Mouse (Mus musculus): ENCODE results near the gene Apol7a. TPM values are rescaled to one million over a fixed set of nuclear protein-coding genes. Genes with fewer than 3 reads are reported as not detected.

The Apol7a gene
- polyA plus RNA-seq (2017; shearing (Covaris generic)), result not detected

GRCm38 (mm10) chr15:77399027-77399426 is at the start of gene Apol7a:
TSS of gene Apol7a (minus strand) at chr15:77399110.

DNA sequence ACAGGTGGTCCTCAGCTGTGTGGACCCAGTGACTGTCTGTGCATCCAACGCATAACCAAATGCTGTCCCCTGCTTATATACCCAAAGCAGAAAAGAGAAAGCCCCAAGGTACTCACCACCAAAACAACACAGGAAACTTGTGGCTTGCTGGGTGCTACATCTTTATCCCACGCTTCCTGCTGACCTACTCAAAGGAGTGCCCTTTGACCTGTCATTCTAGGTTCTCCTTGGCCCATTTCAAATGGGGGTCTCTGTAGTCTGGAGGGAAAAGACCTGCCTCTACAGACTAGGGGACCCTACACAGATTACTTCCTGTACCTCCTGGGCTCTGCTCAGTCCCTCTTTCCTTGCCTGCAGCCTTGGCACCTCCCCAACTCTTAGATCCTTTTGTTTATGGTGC is 48.5 kb upstream of the Apol7a start, which contains the start of gene Apol7b:
Apol7b (minus strand) TSS at position 101 of the 400 bp plus-strand sequence.

DNA sequence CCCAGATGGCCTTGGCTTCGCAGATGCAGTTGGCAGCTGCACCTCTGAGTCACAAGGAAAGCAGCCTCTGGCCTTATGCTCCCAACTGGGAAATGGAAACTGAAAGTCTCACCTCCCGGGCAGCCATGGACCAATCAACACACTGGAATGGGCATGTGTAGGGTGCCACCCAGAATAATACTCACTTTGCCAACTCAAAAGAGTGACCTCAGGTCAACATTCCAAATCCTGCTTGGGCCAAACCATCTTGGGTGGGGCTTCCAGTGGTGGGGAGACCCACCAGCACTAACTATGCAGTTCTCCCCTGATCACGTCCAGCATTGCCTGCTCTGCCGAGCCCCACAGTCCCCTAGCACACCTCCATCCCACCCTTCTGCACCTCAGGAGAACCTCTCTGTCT is 12.1 kb upstream of the Apol7a start, which contains the start of gene Apol9a:
Apol9a (minus strand) TSS at position 101 of the 400 bp plus-strand sequence.

Other genes starting within 250 kb of the Apol7a start
- not detected for gene Rbfox2, start 92.1 kb downstream of the Apol7a start, polyA plus RNA-seq (2017; shearing (Covaris generic))
- 0.61 TPM for gene Apol9a, start 12.0 kb upstream of the Apol7a start, polyA plus RNA-seq (2017; shearing (Covaris generic))
- 0.57 TPM for gene Apol7b, start 48.4 kb upstream of the Apol7a start, polyA plus RNA-seq (2017; shearing (Covaris generic))
- gene Apol10a, start 77.9 kb upstream of the Apol7a start, polyA plus RNA-seq (2017; shearing (Covaris generic)), result not detected
- not detected for gene Apol11a, start 109.2 kb upstream of the Apol7a start, polyA plus RNA-seq (2017; shearing (Covaris generic))
- not detected for gene Apol7c, start 134.2 kb upstream of the Apol7a start, polyA plus RNA-seq (2017; shearing (Covaris generic))
- gene 1700025B11Rik, start 162.8 kb upstream of the Apol7a start, polyA plus RNA-seq (2017; shearing (Covaris generic)), result not detected
- 0.63 TPM for gene Apol10b, start 197.0 kb upstream of the Apol7a start, polyA plus RNA-seq (2017; shearing (Covaris generic))
- not detected for gene Gm36245, start 200.1 kb upstream of the Apol7a start, polyA plus RNA-seq (2017; shearing (Covaris generic))
- not detected for gene Apol11b, start 244.2 kb upstream of the Apol7a start, polyA plus RNA-seq (2017; shearing (Covaris generic))